Mouse (Mus musculus): ENCODE measurements at regions not wholly inside any gene's neighbourhood (a gene's known extent, or its start where the extent isn't known, plus 50 kb on each side); places are given as distances from the start of the nearest gene placed in this dataset.

GRCm38 (mm10) chr14:73915990-73916389, 255.0 kb downstream of the Gm21750 start:
- no peak overlapping the region for H3K4me3 ChIP-seq (replicated peaks; ENCODE audit: low read depth, low read length)
- H3K9ac ChIP-seq (ENCODE audit: low read depth, low read length): no peak overlapping the region
- H3K36me3 ChIP-seq (ENCODE audit: insufficient read depth, low read length): no peaks in the 10 kb centered on the region
- ATAC-seq (replicated peaks; ENCODE audit: low FRiP score, low read depth) (no peak), DNase-seq (ENCODE audit: low spot score) (no peak)
- no peaks in the 10 kb centered on the region for H3K9me3 ChIP-seq (replicated peaks; ENCODE audit: low read length)
- H3K27ac ChIP-seq: no peak overlapping the region
- no peaks in the 10 kb centered on the region for H3K27me3 ChIP-seq (ENCODE audit: insufficient read depth, low read length)
- H3K4me1 ChIP-seq (replicated peaks; ENCODE audit: insufficient read depth, low read length): no peaks in the 10 kb centered on the region
- TF ChIP-seq CTCF (IDR thresholded peaks at IDR 0.05; ENCODE audit: low read depth): no peak
- H3K4me2 ChIP-seq (ENCODE audit: low read length): no peak overlapping the region

- no peak for ATAC-seq (replicated peaks; ENCODE audit: low FRiP score, low read depth)
- 75% methylated on average over 2 of the region's 2 CpGs for WGBS
Observed at GRCm38 (mm10) chr14:73931095-73931494, 270.1 kb downstream of the Gm21750 start.

GRCm38 (mm10) chr14:73947316-73947715, 286.3 kb downstream of the Gm21750 start:
- no peak overlapping the region for H3K4me3 ChIP-seq (replicated peaks; ENCODE audit: low read depth, low read length)
- H3K27ac ChIP-seq: no peak overlapping the region
- H3K9me3 ChIP-seq (replicated peaks; ENCODE audit: low read length): no peaks in the 10 kb centered on the region
- no peak overlapping the region for H3K4me2 ChIP-seq (ENCODE audit: low read length)
- DNase-seq (ENCODE audit: low spot score): peak; percentile 84
- no peak overlapping the region for H3K9ac ChIP-seq (ENCODE audit: low read depth, low read length)
- no peaks in the 10 kb centered on the region for H3K4me1 ChIP-seq (replicated peaks; ENCODE audit: insufficient read depth, low read length)
- TF ChIP-seq CTCF (IDR thresholded peaks at IDR 0.05; ENCODE audit: low read depth): no peak
- WGBS: 19% methylated on average over 2 of the region's 2 CpGs
- no peak for ATAC-seq (replicated peaks; ENCODE audit: low FRiP score, low read depth)
- H3K27me3 ChIP-seq (ENCODE audit: insufficient read depth, low read length): no peaks in the 10 kb centered on the region
- H3K36me3 ChIP-seq (ENCODE audit: insufficient read depth, low read length): no peaks in the 10 kb centered on the region

More at GRCm38 (mm10) chr14:73931095-73931494, 270.1 kb downstream of the Gm21750 start:
- Histone ChIP-seq H3K4me2 (ENCODE audit: low read length) (no peak overlapping the region), H3K9ac (ENCODE audit: low read depth, low read length) (no peak overlapping the region), H3K9me3 (replicated peaks; ENCODE audit: low read length) (no peaks in the 10 kb centered on the region), H3K27ac (no peak overlapping the region), H3K4me3 (replicated peaks; ENCODE audit: low read depth, low read length) (no peak overlapping the region), H3K27me3 (ENCODE audit: insufficient read depth, low read length) (no peaks in the 10 kb centered on the region), H3K36me3 (ENCODE audit: insufficient read depth, low read length) (no peaks in the 10 kb centered on the region), H3K4me1 (replicated peaks; ENCODE audit: insufficient read depth, low read length) (no peaks in the 10 kb centered on the region)
- no peak for DNase-seq (ENCODE audit: low spot score)
- no peak for TF ChIP-seq CTCF (IDR thresholded peaks at IDR 0.05; ENCODE audit: low read depth)

- 82% methylated on average over 4 of the region's 4 CpGs for WGBS
- no peaks in the 10 kb centered on the region for H3K9me3 ChIP-seq (replicated peaks; ENCODE audit: low read length)
- H3K9ac ChIP-seq (ENCODE audit: low read depth, low read length): no peak overlapping the region
- no peaks in the 10 kb centered on the region for H3K4me1 ChIP-seq (replicated peaks; ENCODE audit: insufficient read depth, low read length)
- H3K27ac ChIP-seq: no peak overlapping the region
- no peak for ATAC-seq (replicated peaks; ENCODE audit: low FRiP score, low read depth)
- H3K36me3 ChIP-seq (ENCODE audit: insufficient read depth, low read length): no peaks in the 10 kb centered on the region
- no peak overlapping the region for H3K4me2 ChIP-seq (ENCODE audit: low read length)
- TF ChIP-seq CTCF (IDR thresholded peaks at IDR 0.05; ENCODE audit: low read depth): no peak
- H3K4me3 ChIP-seq (replicated peaks; ENCODE audit: low read depth, low read length): no peak overlapping the region
- no peak for DNase-seq (ENCODE audit: low spot score)
- H3K27me3 ChIP-seq (ENCODE audit: insufficient read depth, low read length): no peaks in the 10 kb centered on the region
Observed at GRCm38 (mm10) chr14:73952511-73952910, 291.5 kb downstream of the Gm21750 start.

- TF ChIP-seq CTCF (IDR thresholded peaks at IDR 0.05; ENCODE audit: low read depth): no peak
- Histone ChIP-seq H3K9me3 (replicated peaks; ENCODE audit: low read length) (no peaks in the 10 kb centered on the region), H3K27me3 (ENCODE audit: insufficient read depth, low read length) (no peaks in the 10 kb centered on the region), H3K9ac (ENCODE audit: low read depth, low read length) (no peak overlapping the region), H3K36me3 (ENCODE audit: insufficient read depth, low read length) (no peaks in the 10 kb centered on the region), H3K27ac (no peak overlapping the region), H3K4me2 (ENCODE audit: low read length) (no peak overlapping the region), H3K4me3 (replicated peaks; ENCODE audit: low read depth, low read length) (no peak overlapping the region), H3K4me1 (replicated peaks; ENCODE audit: insufficient read depth, low read length) (no peaks in the 10 kb centered on the region)
- 40% methylated on average over 1 of the region's 1 CpGs for WGBS
- ATAC-seq (replicated peaks; ENCODE audit: low FRiP score, low read depth) (no peak), DNase-seq (ENCODE audit: low spot score) (peak; percentile 65)
Observed at GRCm38 (mm10) chr14:73978694-73979093, 317.7 kb downstream of the Gm21750 start.

- no peak for TF ChIP-seq CTCF (IDR thresholded peaks at IDR 0.05; ENCODE audit: low read depth)
- WGBS: 94% methylated on average over 4 of the region's 4 CpGs
- Histone ChIP-seq H3K36me3 (ENCODE audit: insufficient read depth, low read length) (no peaks in the 10 kb centered on the region), H3K4me3 (replicated peaks; ENCODE audit: low read depth, low read length) (no peak overlapping the region), H3K4me2 (ENCODE audit: low read length) (no peak overlapping the region), H3K9ac (ENCODE audit: low read depth, low read length) (no peak overlapping the region), H3K9me3 (replicated peaks; ENCODE audit: low read length) (no peaks in the 10 kb centered on the region), H3K4me1 (replicated peaks; ENCODE audit: insufficient read depth, low read length) (no peaks in the 10 kb centered on the region), H3K27ac (no peak overlapping the region), H3K27me3 (ENCODE audit: insufficient read depth, low read length) (no peaks in the 10 kb centered on the region)
- ATAC-seq (replicated peaks; ENCODE audit: low FRiP score, low read depth) (no peak), DNase-seq (ENCODE audit: low spot score) (no peak)
Observed at GRCm38 (mm10) chr14:73996229-73996628, 335.2 kb downstream of the Gm21750 start.

- Histone ChIP-seq H3K27ac (no peak overlapping the region), H3K4me2 (ENCODE audit: low read length) (no peak overlapping the region), H3K9me3 (replicated peaks; ENCODE audit: low read length) (no peaks in the 10 kb centered on the region), H3K9ac (ENCODE audit: low read depth, low read length) (no peak overlapping the region), H3K27me3 (ENCODE audit: insufficient read depth, low read length) (no peaks in the 10 kb centered on the region), H3K36me3 (ENCODE audit: insufficient read depth, low read length) (no peaks in the 10 kb centered on the region), H3K4me1 (replicated peaks; ENCODE audit: insufficient read depth, low read length) (no peaks in the 10 kb centered on the region), H3K4me3 (replicated peaks; ENCODE audit: low read depth, low read length) (no peak overlapping the region)
- no peak for TF ChIP-seq CTCF (IDR thresholded peaks at IDR 0.05; ENCODE audit: low read depth)
- DNase-seq (ENCODE audit: low spot score): no peak
- 89% methylated on average over 2 of the region's 2 CpGs for WGBS
- ATAC-seq (replicated peaks; ENCODE audit: low FRiP score, low read depth): no peak
Observed at GRCm38 (mm10) chr14:73997796-73998195, 336.8 kb downstream of the Gm21750 start.
